Mouse (Mus musculus) kidney, postnatal 0 days (tissue): Measurements from ENCODE around the gene Klk1b27. TPM values are rescaled to one million over a fixed set of nuclear protein-coding genes. Genes with fewer than 3 reads are reported as not detected.
"Not testable (repeated sequence)": the region's sequence is repeated elsewhere in the genome, so short reads cannot be mapped to it uniquely, and the experiment has no call there.

Experiments used
- ATAC-seq: fragments of 200-750 bp; cut with Nextera tagmentation; replicated peaks from 2 replicates; pipeline ENCODE4 v1.8.0; 2017; ENCODE audit warnings: low read depth, moderate number of reproducible peaks, moderate TSS enrichment, moderate library complexity; ENCODE audit not compliant: low FRiP score
- DNase-seq: peaks from one replicate; pipeline ENCODE4 v3.0.0-alpha.2; 2016; ENCODE audit warnings: low spot score
- H3K27ac ChIP-seq: fragments of 300-500 bp; sonication (generic); 2 replicates; pipeline ENCODE4 v1.5.1; 2014; ENCODE audit warnings: mild to moderate bottlenecking
- H3K27me3 ChIP-seq: fragments of 300-500 bp; sonication (generic); 2 replicates; pipeline ENCODE4 v1.6.1; 2014; ENCODE audit warnings: low read length, mixed read lengths; ENCODE audit not compliant: insufficient read depth
- H3K36me3 ChIP-seq: fragments of 300-500 bp; sonication (generic); 2 replicates; pipeline ENCODE4 v1.6.1; 2014; ENCODE audit warnings: low read length, mixed read lengths; ENCODE audit not compliant: insufficient read depth
- H3K4me1 ChIP-seq: fragments of 300-500 bp; sonication (generic); replicated peaks from 2 replicates; pipeline ENCODE4 v1.6.1; 2014; ENCODE audit warnings: antibody characterized with exemption, low read length, mixed read lengths; ENCODE audit not compliant: insufficient read depth
- H3K4me2 ChIP-seq: fragments of 300-500 bp; sonication (generic); 2 replicates; pipeline ENCODE4 v1.6.1; 2014; ENCODE audit warnings: mild to moderate bottlenecking, low read length, moderate library complexity, mixed read lengths
- H3K4me3 ChIP-seq: fragments of 300-500 bp; sonication (generic); replicated peaks from 2 replicates; pipeline ENCODE4 v1.5.1; 2014; ENCODE audit warnings: low read depth, low read length
- H3K9ac ChIP-seq: fragments of 300-500 bp; sonication (generic); 2 replicates; pipeline ENCODE4 v1.6.1; 2014; ENCODE audit warnings: low read depth, low read length
- H3K9me3 ChIP-seq: fragments of 300-500 bp; sonication (generic); replicated peaks from 2 replicates; pipeline ENCODE4 v1.6.1; 2016; ENCODE audit warnings: low read length, inconsistent platforms, mixed read lengths
- CTCF ChIP-seq: IDR thresholded peaks from 2 replicates; pipeline ENCODE4 v1.5.1; 2016; ENCODE audit warnings: antibody characterized with exemption, low read depth, mild to moderate bottlenecking, moderate library complexity
- WGBS: fragments of 180-500 bp; shearing (Covaris S2); extraction: QIAGEN DNeasy Blood & Tissue Kit; methylation state at CpG from one replicate; pipeline ENCODE4 v1.1.7; 2014; 5-methylcytosine and 5-hydroxymethylcytosine counted together
- polyA plus RNA-seq: library from polyadenylated mRNA; unstranded; fragments of >200 nt; fragmentation: Nextera tagmentation; extraction: Ambion mirVana; gene quantifications from 2 replicates; pipeline ENCODE4 v1.2.1, GENCODE M21; 2015

The Klk1b27 gene
- polyA plus RNA-seq, 1 experiment from 2014 or later = 0.22 TPM

DNA sequence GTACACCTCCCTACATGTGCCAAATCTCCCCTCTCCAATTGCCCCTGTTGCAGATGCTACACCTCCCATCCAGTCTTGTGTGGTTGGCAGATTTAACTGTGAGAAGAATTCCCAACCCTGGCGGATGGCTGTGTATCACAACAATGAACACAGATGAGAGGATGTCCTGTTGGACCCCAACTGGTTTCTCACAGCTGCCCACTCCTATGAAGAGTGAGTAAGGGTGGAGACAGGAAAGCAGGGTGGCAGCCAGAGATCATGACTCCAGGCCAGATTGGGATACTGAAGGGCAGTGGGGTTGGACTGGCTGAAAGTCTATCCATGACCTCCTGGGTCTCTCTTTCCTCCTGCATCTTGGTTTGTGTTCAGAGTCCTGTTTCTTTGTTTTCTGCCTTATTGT is 44.0 kb downstream of the Klk1b27 start:
- DNase-seq (no peak), ATAC-seq (no peak)
- H3K9ac ChIP-seq = no peak overlapping the region
- no peak overlapping the region for H3K27ac ChIP-seq
- no peak overlapping the region for H3K4me2 ChIP-seq
- H3K4me1 ChIP-seq = no peaks in the 10 kb centered on the region
- no peaks in the 10 kb centered on the region for H3K9me3 ChIP-seq
- WGBS = 81% methylated on average over 1 of the region's 1 CpGs
- H3K36me3 ChIP-seq = no peaks in the 10 kb centered on the region
- H3K27me3 ChIP-seq = no peaks in the 10 kb centered on the region
- no peak for TF ChIP-seq CTCF
- H3K4me3 ChIP-seq = no peak overlapping the region

- DNase-seq, H3K27ac ChIP-seq, H3K36me3 ChIP-seq, H3K4me3 ChIP-seq, H3K4me2 ChIP-seq, H3K9me3 ChIP-seq, ATAC-seq, H3K27me3 ChIP-seq, H3K9ac ChIP-seq, H3K4me1 ChIP-seq: not testable (repeated sequence)
- WGBS = 69% methylated on average over 3 of the region's 3 CpGs
Observed at GRCm38 (mm10) chr7:44102028-44102427, 49.9 kb downstream of the Klk1b27 start, which contains the start of gene Klk1b21. Gene Klk1b21 (plus strand): TSS chr7:44102328.

Other genes starting within 250 kb of the Klk1b27 start
- 0.14 TPM in 1 of 2 replicates, not detected in the other for gene Klk7, start 241.0 kb upstream of the Klk1b27 start, polyA plus RNA-seq
- gene Klk6, start 227.8 kb upstream of the Klk1b27 start, polyA plus RNA-seq = not detected in 2 replicates
- not detected in 2 replicates for gene Klk5, start 210.3 kb upstream of the Klk1b27 start, polyA plus RNA-seq
- gene Klk4, start 171.1 kb upstream of the Klk1b27 start, polyA plus RNA-seq = not detected in 2 replicates
- not detected in 2 replicates for gene Klk15, start 118.5 kb upstream of the Klk1b27 start, polyA plus RNA-seq
- 0.18 and 0.75 TPM in 2 replicates for gene Klk1b8, start 101.6 kb upstream of the Klk1b27 start, polyA plus RNA-seq
- gene Klk1b1, start 85.5 kb upstream of the Klk1b27 start, polyA plus RNA-seq = not detected in 2 replicates
- 0.39 and 0.47 TPM in 2 replicates for gene Klk1b9, start 76.2 kb upstream of the Klk1b27 start, polyA plus RNA-seq
- gene Klk1b11, start 56.4 kb upstream of the Klk1b27 start, polyA plus RNA-seq = 0.22 TPM in 2 replicates
- not detected in 2 replicates for gene Klk1b26, start 40.1 kb upstream of the Klk1b27 start, polyA plus RNA-seq
- gene Klk1b21, start 50.0 kb downstream of the Klk1b27 start, polyA plus RNA-seq = not detected in 2 replicates
- gene Klk1b22, start 60.4 kb downstream of the Klk1b27 start, polyA plus RNA-seq = 0.18 TPM in 1 of 2 replicates, not detected in the other
- not detected in 2 replicates for gene Klk1b16, start 84.5 kb downstream of the Klk1b27 start, polyA plus RNA-seq
- 0.17 and 0.74 TPM in 2 replicates for gene Klk1b24, start 135.9 kb downstream of the Klk1b27 start, polyA plus RNA-seq
- gene Klk1b3, start 145.9 kb downstream of the Klk1b27 start, polyA plus RNA-seq = 0.36 and 0.47 TPM in 2 replicates
- 0.18 and 0.23 TPM in 2 replicates for gene Klk1b4, start 155.1 kb downstream of the Klk1b27 start, polyA plus RNA-seq
- gene Klk1b5, start 163.7 kb downstream of the Klk1b27 start, polyA plus RNA-seq = 0.33 and 0.71 TPM in 2 replicates
- 83.3 and 125 TPM in 2 replicates for gene Klk1, start 173.1 kb downstream of the Klk1b27 start, polyA plus RNA-seq
- gene Gm36864, start 183.9 kb downstream of the Klk1b27 start, polyA plus RNA-seq = not detected in 2 replicates
- 5.7 and 6.0 TPM in 2 replicates for gene 1700028J19Rik, start 194.4 kb downstream of the Klk1b27 start, polyA plus RNA-seq
- 125 and 133 TPM in 2 replicates for gene 2410002F23Rik, start 194.4 kb downstream of the Klk1b27 start, polyA plus RNA-seq
- gene Acp4, start 205.1 kb downstream of the Klk1b27 start, polyA plus RNA-seq = not detected in 2 replicates
- not detected in 2 replicates for gene Gm15517, start 209.2 kb downstream of the Klk1b27 start, polyA plus RNA-seq